Mouse (Mus musculus): ENCODE data around the gene Dao. TPM values are rescaled to one million over a fixed set of nuclear protein-coding genes. Genes with fewer than 3 reads are reported as not detected.

Dao gene
- polyA plus RNA-seq, 1 experiment from 2014 or later, result not detected

DNA sequence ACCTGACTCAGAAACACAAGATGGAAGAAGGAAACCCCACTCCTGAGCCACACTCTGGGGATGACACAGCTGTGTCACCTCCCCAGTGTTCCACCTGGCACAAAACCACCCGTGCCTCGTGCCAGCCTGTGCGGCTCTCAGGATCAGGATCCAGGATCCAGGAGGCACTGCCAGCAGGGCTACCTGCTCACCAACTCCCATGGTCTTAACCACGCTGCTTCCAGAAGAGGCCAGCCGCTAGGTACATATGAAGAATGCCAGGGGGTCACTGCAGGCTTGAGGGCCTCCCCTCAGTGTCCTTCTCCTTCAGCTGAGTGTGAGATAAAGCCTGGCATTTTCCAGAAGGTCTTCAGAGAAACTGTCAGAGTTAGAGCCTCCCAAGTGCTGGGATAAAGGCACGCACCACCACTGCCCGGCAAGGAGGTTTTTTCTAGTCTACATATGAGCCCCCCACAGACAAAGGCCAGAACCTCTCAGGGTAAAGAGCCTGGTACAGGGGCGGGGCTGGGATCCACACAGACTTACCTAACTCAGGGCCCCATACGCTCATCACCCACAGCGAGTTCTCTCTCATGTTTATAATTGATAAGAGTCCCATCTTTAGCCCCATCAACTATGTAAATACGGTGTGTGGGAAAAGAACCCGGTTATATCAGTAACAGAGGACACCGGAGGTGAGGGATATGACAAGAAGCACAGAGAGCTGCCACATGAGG, 19.3 kb upstream of the Dao start:
- ATAC-seq (replicated peaks; ENCODE audit: insufficient number of reproducible peaks, insufficient read depth, low FRiP score, low read depth), result no peak
- Histone ChIP-seq H3K4me3 (no peak overlapping the region), H3K9me3 (replicated peaks) (no peaks in the 10 kb centered on the region), H3K27me3 (no peaks in the 10 kb centered on the region), H3K9ac (no peak overlapping the region), H3K36me3 (peaks cover 6% of the 10 kb centered on the region; the same call in 1 of the 2 replicates), H3K4me1 (replicated peaks) (peaks cover 39% of the 10 kb centered on the region), H3K4me2 (no peak overlapping the region), H3K27ac (no peak overlapping the region)
- WGBS, result 69% methylated on average over 13 of the region's 13 CpGs

DNA sequence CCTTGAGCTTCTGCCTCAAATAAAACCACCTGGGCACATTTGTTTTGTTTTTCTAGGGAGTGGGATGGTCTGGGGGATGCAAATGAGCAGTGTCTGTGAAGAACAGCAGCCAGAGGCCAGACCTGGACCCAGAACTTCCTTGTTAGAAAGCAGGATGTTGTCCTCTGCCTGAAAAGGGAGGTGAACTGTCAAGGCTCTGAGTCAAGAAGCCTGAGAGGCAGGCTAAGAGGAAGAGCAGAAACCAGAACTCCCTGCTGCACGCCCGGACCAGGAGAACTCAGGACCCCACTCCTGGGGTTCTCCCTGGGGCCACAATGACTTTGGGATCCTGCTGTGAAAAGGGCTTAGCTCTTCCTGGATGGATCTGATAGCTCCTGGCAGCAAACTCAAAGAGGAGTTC, 17.8 kb upstream of the Dao start:
- peak overlapping the region; percentile 59 for H3K27ac ChIP-seq

DNA sequence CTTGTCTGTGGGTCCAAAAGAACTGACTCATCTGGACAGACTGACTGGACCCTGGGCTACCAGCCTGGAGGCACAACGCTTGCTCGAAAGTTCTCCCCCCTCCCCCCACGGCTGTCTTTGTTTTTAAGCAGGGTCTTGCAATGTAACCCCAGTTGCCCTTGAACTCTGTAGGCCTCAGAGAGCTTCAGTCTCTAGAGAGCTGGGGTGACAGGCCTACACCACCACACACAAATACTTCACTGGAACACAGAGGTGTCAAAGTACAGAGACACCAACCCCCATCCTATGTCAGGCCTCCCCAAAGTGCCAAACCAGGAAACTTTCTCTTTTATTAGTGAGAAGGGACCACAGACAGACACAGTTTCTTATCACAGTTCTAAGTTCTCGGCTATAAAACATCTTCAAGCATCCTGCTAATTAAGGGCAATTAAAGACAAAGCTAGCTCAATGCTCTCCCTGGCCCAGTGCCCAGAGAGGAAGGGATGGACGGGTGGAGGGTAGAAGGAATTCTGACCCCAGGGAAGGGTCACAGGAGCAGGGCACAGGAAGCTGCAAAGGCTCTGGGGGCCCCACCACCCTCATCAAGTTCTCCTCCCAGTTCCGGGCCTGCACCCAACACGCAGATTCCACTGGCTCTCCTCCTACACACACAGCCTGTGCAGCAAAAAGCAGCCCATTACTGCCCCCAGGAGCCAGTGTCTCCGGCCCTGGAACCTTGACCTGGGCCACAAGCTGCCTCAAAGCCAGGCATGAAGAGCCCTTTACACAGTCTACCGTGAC, 17.1 kb upstream of the Dao start:
- H3K27me3 ChIP-seq, result no peaks in the 10 kb centered on the region
- peaks cover 8% of the 10 kb centered on the region; the same call in 1 of the 2 replicates for H3K36me3 ChIP-seq
- no peak overlapping the region for H3K4me3 ChIP-seq
- 32% methylated on average over 9 of the region's 9 CpGs for WGBS
- no peaks in the 10 kb centered on the region for H3K9me3 ChIP-seq (replicated peaks)
- H3K27ac ChIP-seq, result peak overlapping the region; percentile 59
- no peak overlapping the region for H3K9ac ChIP-seq
- H3K4me1 ChIP-seq (replicated peaks), result peaks cover 54% of the 10 kb centered on the region
- ATAC-seq (replicated peaks; ENCODE audit: insufficient number of reproducible peaks, insufficient read depth, low FRiP score, low read depth), result peak; percentile 43; the same call in 1 of the 2 replicates
- H3K4me2 ChIP-seq, result no peak overlapping the region

More for the DNA sequence above, 17.8 kb upstream of the Dao start:
- ATAC-seq (replicated peaks; ENCODE audit: insufficient number of reproducible peaks, insufficient read depth, low FRiP score, low read depth), result no peak
- Histone ChIP-seq H3K4me1 (replicated peaks) (peaks cover 51% of the 10 kb centered on the region), H3K9ac (no peak overlapping the region), H3K4me2 (no peak overlapping the region), H3K36me3 (peaks cover 8% of the 10 kb centered on the region; the same call in 1 of the 2 replicates), H3K9me3 (replicated peaks) (no peaks in the 10 kb centered on the region), H3K4me3 (no peak overlapping the region), H3K27me3 (no peaks in the 10 kb centered on the region)
- WGBS, result 61% methylated on average over 2 of the region's 2 CpGs

DNA sequence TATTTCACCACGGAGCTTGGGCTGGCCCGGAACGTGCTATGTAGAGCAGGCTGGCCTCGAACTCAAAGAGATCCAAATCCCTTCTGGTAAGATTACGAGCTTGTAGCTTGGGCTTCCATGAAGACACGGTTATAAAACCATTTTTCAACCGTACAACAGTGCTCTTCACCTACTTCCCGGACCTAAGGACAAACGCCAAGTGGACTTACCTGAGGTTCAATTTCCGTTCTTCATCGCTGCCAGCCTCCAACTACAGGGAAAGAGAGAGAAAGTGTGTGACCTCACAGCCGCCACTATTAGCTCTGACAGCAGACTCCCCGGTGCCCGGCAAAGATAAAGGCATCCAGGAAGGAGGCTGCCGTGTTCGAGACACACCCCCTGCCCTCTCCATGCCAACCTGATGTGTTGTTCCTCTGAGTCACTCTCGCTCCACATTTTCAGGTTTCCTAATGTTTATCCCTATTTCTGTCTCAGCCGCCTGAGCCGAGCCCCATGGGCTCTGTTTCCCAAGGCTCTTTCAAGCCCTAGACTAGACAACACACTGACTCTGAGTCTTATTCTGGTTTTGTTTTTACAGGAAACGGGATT, 14.0 kb upstream of the Dao start:
- Histone ChIP-seq H3K9ac (no peak overlapping the region), H3K27ac (no peak overlapping the region)
- 65% methylated on average over 20 of the region's 20 CpGs for WGBS

DNA sequence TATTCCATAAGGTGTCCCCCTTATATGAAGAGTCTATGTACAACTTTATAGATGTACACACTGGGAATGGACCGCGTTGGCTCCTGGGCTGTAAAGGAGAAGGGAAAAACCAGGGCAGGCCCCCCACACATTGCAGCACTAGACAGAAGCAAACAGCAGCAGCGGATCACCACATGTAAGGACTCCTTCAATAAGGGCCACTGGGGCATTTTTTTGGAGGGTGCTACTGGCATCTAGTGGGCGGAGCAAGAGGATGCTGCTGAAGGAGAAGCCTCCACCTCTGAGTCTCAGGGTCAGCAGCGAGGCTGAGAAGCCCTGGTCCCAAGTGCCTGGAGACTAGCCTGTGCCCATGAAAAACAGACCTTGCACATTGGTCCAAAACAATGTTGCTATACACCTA, 12.9 kb upstream of the Dao start:
- H3K9ac ChIP-seq, result no peak overlapping the region
- ATAC-seq (replicated peaks; ENCODE audit: insufficient number of reproducible peaks, insufficient read depth, low FRiP score, low read depth), result no peak
- H3K4me3 ChIP-seq, result no peak overlapping the region
- no peaks in the 10 kb centered on the region for H3K27me3 ChIP-seq
- H3K9me3 ChIP-seq (replicated peaks), result no peaks in the 10 kb centered on the region
- H3K4me2 ChIP-seq, result no peak overlapping the region
- no peak overlapping the region for H3K27ac ChIP-seq
- H3K36me3 ChIP-seq, result peaks cover 8% of the 10 kb centered on the region; the same call in 1 of the 2 replicates
- peaks cover 54% of the 10 kb centered on the region for H3K4me1 ChIP-seq (replicated peaks)
- 88% methylated on average over 5 of the region's 5 CpGs for WGBS

More for the DNA sequence above, 14.0 kb upstream of the Dao start:
- H3K9me3 ChIP-seq (replicated peaks), result no peaks in the 10 kb centered on the region
- no peaks in the 10 kb centered on the region for H3K27me3 ChIP-seq
- no peak overlapping the region for H3K4me2 ChIP-seq
- ATAC-seq (replicated peaks; ENCODE audit: insufficient number of reproducible peaks, insufficient read depth, low FRiP score, low read depth), result no peak
- peaks cover 8% of the 10 kb centered on the region; the same call in 1 of the 2 replicates for H3K36me3 ChIP-seq
- H3K4me3 ChIP-seq, result no peak overlapping the region
- H3K4me1 ChIP-seq (replicated peaks), result peaks cover 57% of the 10 kb centered on the region

DNA sequence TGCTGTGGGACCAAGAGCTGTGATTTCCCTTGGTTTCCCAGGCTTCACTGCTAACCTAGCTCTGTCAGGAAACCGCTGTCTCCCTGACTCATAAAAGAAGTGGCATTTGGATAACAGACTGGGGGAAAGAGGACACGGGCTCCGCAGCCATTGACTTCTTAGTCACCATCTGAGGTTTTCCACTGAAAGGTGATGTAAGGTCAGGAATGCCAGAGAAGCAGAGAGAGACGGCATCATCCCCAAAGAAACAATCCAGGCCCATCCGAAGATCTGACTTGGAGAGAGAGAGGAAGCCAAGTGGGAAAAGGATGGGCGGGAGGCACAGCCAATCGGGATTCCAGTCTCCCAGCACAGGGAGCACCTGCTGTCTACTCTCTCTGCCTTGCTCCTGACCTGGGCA, 12.4 kb upstream of the Dao start:
- no peak for ATAC-seq (replicated peaks; ENCODE audit: insufficient number of reproducible peaks, insufficient read depth, low FRiP score, low read depth)
- 56% methylated on average over 7 of the region's 7 CpGs for WGBS

DNA sequence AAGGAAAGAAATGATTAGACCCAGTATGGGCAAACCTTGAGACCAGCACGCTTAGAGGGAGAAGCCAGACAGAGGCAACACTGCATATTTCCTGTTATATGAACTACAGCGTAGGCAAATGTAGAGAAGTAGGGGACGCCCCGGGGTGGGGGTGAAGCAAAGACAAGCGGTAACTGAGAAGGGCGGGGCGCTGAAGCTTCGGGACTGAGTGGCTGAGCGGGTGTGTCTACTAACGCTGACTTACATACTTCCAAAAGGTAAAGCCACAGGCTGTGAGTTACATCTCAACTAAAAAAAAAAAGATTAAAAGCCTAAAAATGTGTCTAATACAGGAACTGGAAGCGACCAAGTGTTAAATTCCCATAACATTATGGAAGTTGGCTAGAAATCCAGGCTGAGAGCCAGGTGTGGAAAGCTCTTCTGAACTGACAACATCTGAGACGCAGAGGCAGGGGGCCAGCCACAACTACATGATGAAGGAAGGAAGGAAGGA, 11.1 kb upstream of the Dao start:
- Histone ChIP-seq H3K4me2 (peak overlapping the region; percentile 84), H3K36me3 (peaks cover 8% of the 10 kb centered on the region; the same call in 1 of the 2 replicates), H3K27me3 (no peaks in the 10 kb centered on the region), H3K4me3 (peak overlapping the region; percentile 89), H3K9ac (peak overlapping the region; percentile 87), H3K27ac (peak overlapping the region; percentile 93), H3K4me1 (replicated peaks) (peaks cover 48% of the 10 kb centered on the region), H3K9me3 (replicated peaks) (no peaks in the 10 kb centered on the region)
- 13% methylated on average over 12 of the region's 12 CpGs for WGBS
- ATAC-seq (replicated peaks; ENCODE audit: insufficient number of reproducible peaks, insufficient read depth, low FRiP score, low read depth), result no peak

More for the DNA sequence above, 12.4 kb upstream of the Dao start:
- no peaks in the 10 kb centered on the region for H3K27me3 ChIP-seq
- peaks cover 8% of the 10 kb centered on the region; the same call in 1 of the 2 replicates for H3K36me3 ChIP-seq
- no peak overlapping the region for H3K27ac ChIP-seq
- H3K9me3 ChIP-seq (replicated peaks), result no peaks in the 10 kb centered on the region
- no peak overlapping the region for H3K4me3 ChIP-seq
- 0 out of 2 replicates have a peak overlapping the region, but pooled peaks have one; percentile 5 for H3K4me2 ChIP-seq
- no peak overlapping the region for H3K9ac ChIP-seq
- peaks cover 50% of the 10 kb centered on the region for H3K4me1 ChIP-seq (replicated peaks)

DNA sequence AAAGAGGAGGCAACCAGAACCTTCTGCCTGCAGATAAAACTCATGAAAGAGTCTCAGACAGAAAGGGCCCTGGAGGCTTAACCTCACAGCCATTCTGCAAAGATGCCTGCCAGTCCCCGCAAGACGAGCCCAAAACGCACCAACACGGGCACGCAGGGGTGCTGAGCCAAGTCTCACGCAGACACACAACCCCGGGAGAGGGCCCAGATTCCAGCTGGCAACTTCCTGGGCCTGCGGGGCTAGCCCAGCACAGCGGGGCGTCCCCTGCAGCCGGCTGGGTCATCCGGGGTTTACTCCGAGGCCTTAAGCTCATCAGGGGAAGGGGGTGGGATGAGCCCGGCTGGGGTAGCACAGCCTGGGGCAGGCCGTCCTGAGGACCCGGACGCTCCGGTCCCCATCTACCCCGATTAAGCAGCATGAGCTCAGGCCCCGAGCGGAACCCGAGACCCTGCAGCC, 10.4 kb upstream of the Dao start:
- H3K9ac ChIP-seq, result peak overlapping the region; percentile 87
- no peaks in the 10 kb centered on the region for H3K9me3 ChIP-seq (replicated peaks)
- 0% methylated on average over 22 of the region's 22 CpGs for WGBS
- H3K36me3 ChIP-seq, result peaks cover 8% of the 10 kb centered on the region; the same call in 1 of the 2 replicates
- H3K27ac ChIP-seq, result peak overlapping the region; percentile 93
- peak overlapping the region; percentile 89 for H3K4me3 ChIP-seq
- H3K4me1 ChIP-seq (replicated peaks), result peaks cover 46% of the 10 kb centered on the region
- no peaks in the 10 kb centered on the region for H3K27me3 ChIP-seq
- peak overlapping the region; percentile 84 for H3K4me2 ChIP-seq
- peak; percentile 53 for ATAC-seq (replicated peaks; ENCODE audit: insufficient number of reproducible peaks, insufficient read depth, low FRiP score, low read depth)

DNA sequence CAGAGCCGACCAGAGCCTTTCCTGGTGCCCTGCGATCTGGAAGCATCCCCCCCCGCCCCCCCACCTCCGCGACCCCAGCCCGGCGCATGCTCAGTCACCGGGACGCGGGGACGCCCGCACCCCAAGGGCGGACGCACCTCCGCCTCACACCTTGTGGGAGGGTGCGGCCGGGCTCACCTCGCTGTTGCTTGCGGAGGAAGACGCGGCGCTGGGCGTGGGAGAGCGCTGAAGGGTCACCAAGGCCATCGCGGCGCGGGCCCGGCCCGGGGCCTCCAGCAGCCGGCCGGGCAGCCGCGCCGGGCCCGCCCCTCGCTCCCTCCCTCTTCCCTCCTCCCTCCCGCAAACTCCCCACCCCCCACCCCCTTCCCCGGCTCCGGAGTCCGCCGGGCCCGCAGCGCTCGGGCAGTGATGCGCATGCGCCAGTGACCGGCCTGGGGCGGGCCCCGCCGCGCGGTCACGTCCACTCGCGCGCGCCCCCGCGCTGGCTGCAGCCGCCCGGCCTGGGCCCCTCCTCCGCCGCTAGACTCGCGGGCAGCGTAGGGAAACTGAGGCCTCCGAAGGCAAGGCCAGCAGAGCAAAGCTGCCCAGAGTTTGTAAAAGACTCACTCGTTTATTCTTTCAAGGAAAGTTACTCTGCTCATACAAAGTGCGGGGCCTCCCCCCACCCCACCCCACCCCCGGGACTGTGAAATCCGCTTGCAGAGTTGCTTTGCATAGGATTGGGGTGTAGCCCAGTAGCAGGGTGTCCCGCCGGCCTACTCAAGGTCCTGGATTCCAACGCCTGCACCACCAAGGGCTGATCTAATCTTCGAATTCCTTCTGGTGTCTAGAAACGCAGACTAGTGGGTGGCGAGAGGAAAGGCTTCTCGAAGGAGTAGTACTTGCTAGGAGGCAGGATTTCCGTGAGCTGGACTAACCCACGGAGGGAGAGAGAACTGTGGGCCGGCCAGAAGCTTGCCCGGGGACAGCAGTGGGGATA, 9.7 kb upstream of the Dao start, which contains the start of gene Ssh1:
Gene Ssh1, minus strand, starts transcription at position 408 of the 979 bp plus-strand sequence.
- Histone ChIP-seq H3K27ac (peak within 1 kb of the TSS; percentile 93), H3K27me3 (no peaks in the 10 kb centered on the region), H3K9ac (peak within 1 kb of the TSS; percentile 87), H3K4me1 (replicated peaks) (peaks cover 46% of the 10 kb centered on the region), H3K4me3 (peak within 1 kb of the TSS; percentile 89), H3K4me2 (peak within 1 kb of the TSS; percentile 84), H3K36me3 (peaks cover 6% of the 10 kb centered on the region; the same call in 1 of the 2 replicates), H3K9me3 (replicated peaks) (no peaks in the 10 kb centered on the region)
- WGBS, result under 1% methylated on average over 76 of the region's 83 CpGs
- peak; percentile 84 for ATAC-seq (replicated peaks; ENCODE audit: insufficient number of reproducible peaks, insufficient read depth, low FRiP score, low read depth)

DNA sequence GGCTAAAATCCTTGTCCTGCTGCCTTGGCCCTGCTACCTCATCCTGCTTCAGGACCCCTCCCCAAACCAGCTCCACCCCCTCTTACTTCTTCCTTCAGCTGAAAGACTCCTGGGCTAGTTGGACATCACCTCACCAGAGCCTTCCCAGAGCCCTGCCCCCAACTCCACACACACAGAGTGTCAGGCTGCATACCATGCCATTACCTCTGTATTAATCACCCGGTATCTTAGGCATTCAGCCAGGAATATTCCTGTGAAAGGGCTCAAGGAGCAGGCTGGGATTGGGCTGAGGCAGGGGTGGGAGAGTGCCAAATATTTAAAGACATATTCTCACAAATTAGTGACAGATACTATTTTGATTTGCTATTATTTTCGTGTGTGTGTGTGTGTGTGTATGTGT, 7.0 kb upstream of the Dao start:
- Histone ChIP-seq H3K4me3 (no peak overlapping the region), H3K27ac (no peak overlapping the region), H3K4me2 (no peak overlapping the region), H3K9me3 (replicated peaks) (no peaks in the 10 kb centered on the region), H3K9ac (no peak overlapping the region), H3K36me3 (no peaks in the 10 kb centered on the region), H3K27me3 (no peaks in the 10 kb centered on the region), H3K4me1 (replicated peaks) (peaks cover 28% of the 10 kb centered on the region)
- no peak for ATAC-seq (replicated peaks; ENCODE audit: insufficient number of reproducible peaks, insufficient read depth, low FRiP score, low read depth)
- WGBS, result 33% methylated on average over 2 of the region's 2 CpGs
